ENCODE assay signal across 19 mouse cellular contexts in genomic region chr13:119955089-119955488, GRCm38 (mm10). TPM values are rescaled to one million over a fixed set of nuclear protein-coding genes. Genes with fewer than 3 reads are reported as not detected.
DNase-seq lines count a peak whose midpoint lies in the region; ATAC-seq and TF ChIP-seq lines count a peak whose summit lies in the region.
"Not testable (repeated sequence)": the region's sequence is repeated elsewhere in the genome, so short reads cannot be mapped to it uniquely, and the experiment has no call there.
"Had no signal": no experiment of that assay in that cellular context is flagged by ENCODE, and none has a peak within 500 bp of the region (broad histone marks: within the 10 kb centered on the region; RNA-seq: fewer than 3 reads in every experiment).

No protein-coding gene starts in this region.

- peaks cover 4 to 27% of the 10 kb centered on the region in 2 experiments for H3K4me1 ChIP-seq in CH12.LX (ENCODE audit: control insufficient read depth in 1 of 2, insufficient read depth in 2 of 2)

- peak; percentile 63 for ATAC-seq in common myeloid progenitor, adult 5-6 weeks (replicated peaks; ENCODE audit: low read depth, poor library complexity, severe bottlenecking)
- ATAC-seq in granulocyte monocyte progenitor cell, adult 5-6 weeks (replicated peaks; ENCODE audit: poor library complexity, severe bottlenecking) = peak; percentile 77
- ATAC-seq in megakaryocyte, adult 5-6 weeks (ENCODE audit: poor library complexity, severe bottlenecking) = peak; percentile 45; the same call in 1 of the 2 replicates
- ATAC-seq in megakaryocyte progenitor cell, adult 5-6 weeks (replicated peaks; ENCODE audit: poor library complexity) = peak; percentile 58

- in situ Hi-C loops in CH12.LX (cut with MboI; ENCODE audit: low pct_ligation_motif_present, low pct_unique_long_range_greater_than_20kb, low sequenced_read_pairs) = not testable (repeated sequence)

- not testable (repeated sequence) for H3K36me3 ChIP-seq in CH12.LX (replicated peaks in 1 of 2; ENCODE audit: control insufficient read depth in 1 of 2, insufficient read depth in 1 of 2, low read length in 1 of 2)

- peak overlapping the region; percentile 24; the same call in 1 of the 2 replicates for H3K27ac ChIP-seq in CH12.LX (ENCODE audit: insufficient read depth, low read depth)

- DNase-seq in CH12.LX (ENCODE audit: extremely low read depth) = peak; percentile 16

- not testable (repeated sequence) for H3K9me3 ChIP-seq in CH12.LX (replicated peaks; ENCODE audit: low read length)

- H3K4me2 ChIP-seq in CH12.LX (ENCODE audit: insufficient read depth, low read depth, poor library complexity, severe bottlenecking) = not testable (repeated sequence)

- dilution Hi-C loops in CH12.LX (cut with MboI; ENCODE audit: extremely low pct_ligation_motif_present, extremely low pct_unique_long_range_greater_than_20kb, low sequenced_read_pairs) = not testable (repeated sequence)

- not testable (repeated sequence) for TF ChIP-seq RAD21 in CH12.LX (IDR thresholded peaks at IDR 0.05; ENCODE audit: low read depth, low read length)

- not testable (repeated sequence) for TF ChIP-seq POLR2A in CH12.LX (IDR thresholded peaks at IDR 0.05; ENCODE audit: low read depth, low read length)

- not testable (repeated sequence) for H3K27me3 ChIP-seq in CH12.LX (replicated peaks)

- not testable (repeated sequence) for H3K4me3 ChIP-seq in CH12.LX (replicated peaks in 1 of 3; ENCODE audit: low read depth in 2 of 3, low read length in 2 of 3, poor library complexity in 1 of 3)

- H3K9ac ChIP-seq in CH12.LX (ENCODE audit: insufficient read depth, low read depth) = not testable (repeated sequence)

- H3K79me2 ChIP-seq in CH12.LX (replicated peaks; ENCODE audit: control insufficient read depth, extremely low read depth, insufficient read depth, poor library complexity, severe bottlenecking) = not testable (repeated sequence)

- not testable (repeated sequence) for TF ChIP-seq EP300 in CH12.LX (IDR thresholded peaks at IDR 0.05; ENCODE audit: low read length)

- TF ChIP-seq CTCF in CH12.LX (conservative IDR thresholded peaks at IDR 0.05 in 1 of 2, IDR thresholded peaks at IDR 0.05 in 1 of 2; ENCODE audit: low read depth in 2 of 2, low read length in 2 of 2) = not testable (repeated sequence)

TF ChIP-seq in CH12.LX, 34 proteins besides CTCF, POLR2A, EP300 and RAD21:
- peak; percentile 29; the same call in 1 of the 2 replicates for TF ChIP-seq MAFK (IDR thresholded peaks at IDR 0.05; ENCODE audit: insufficient replicate concordance, low read length)

RNA-seq across cellular contexts. Expression of gene B020031M17Rik, which starts 4.5 kb away (rescaled TPM):
- total RNA-seq in CH12.LX (2012; rRNA removed) (2.4 and 2.9 TPM in 2 replicates), CH12.LX (2014; rRNA removed) (0.88 TPM in 1 of 2 replicates, not detected in the other)
- polyA plus RNA-seq in CH12.LX (2012; ENCODE audit: insufficient read length, low read depth) = 1.7 and 1.9 TPM in 2 replicates
- total RNA-seq in common myeloid progenitor, adult 5-6 weeks (2017) = not detected in 2 replicates
- not detected in 2 replicates for total RNA-seq in granulocyte monocyte progenitor cell, adult 5-6 weeks (2014; fragmentation: Nextera tagmentation)
- total RNA-seq in granulocyte monocyte progenitor cell, adult 5-6 weeks (2017) = not detected in 2 replicates
- total RNA-seq in megakaryocyte, adult 5-6 weeks (2015) = not detected in 2 replicates
- not detected in 2 replicates for total RNA-seq in megakaryocyte, adult 5-6 weeks (2017)
- total RNA-seq in megakaryocyte progenitor cell, adult 5-6 weeks (2015) = not detected in 2 replicates
- not detected in 2 replicates for total RNA-seq in megakaryocyte progenitor cell, adult 5-6 weeks (2017)
- total RNA-seq: adrenal gland, adult 18-20 months; adrenal gland, adult 2 months; adrenal gland, adult 8-10 months; adrenal gland, postnatal 10 days; adrenal gland, postnatal 14 days; adrenal gland, postnatal 25 days; adrenal gland, postnatal 36 days; adrenal gland, postnatal 4 days; G1E; MEL had no signal
- polyA plus RNA-seq: activated CD4-positive, CD25-positive, alpha-beta regulatory T cell, adult 4 months; adrenal gland, adult 2 months; brain, embryonic 14.5 days; CD4-positive, CD25-positive, alpha-beta regulatory T cell, adult 4 months; cerebellum, adult 2 months; G1E had no signal

RNA-seq across cellular contexts. Expression of gene Gm21761, which starts 26.0 kb away (rescaled TPM):
- total RNA-seq in CH12.LX (2012; rRNA removed) = 78.3 and 103 TPM in 2 replicates
- total RNA-seq in CH12.LX (2014; rRNA removed) = 6.8 and 7.0 TPM in 2 replicates
- 12.7 and 14.3 TPM in 2 replicates for polyA plus RNA-seq in CH12.LX (2012; ENCODE audit: insufficient read length, low read depth)
- total RNA-seq in common myeloid progenitor, adult 5-6 weeks (2017) = 0.59 TPM in 1 of 2 replicates, not detected in the other
- not detected in 2 replicates for total RNA-seq in granulocyte monocyte progenitor cell, adult 5-6 weeks (2014; fragmentation: Nextera tagmentation)
- total RNA-seq in granulocyte monocyte progenitor cell, adult 5-6 weeks (2017) = not detected in 2 replicates
- total RNA-seq in megakaryocyte, adult 5-6 weeks (2015) = not detected in 2 replicates
- total RNA-seq in megakaryocyte, adult 5-6 weeks (2017) = not detected in 2 replicates
- not detected in 2 replicates for total RNA-seq in megakaryocyte progenitor cell, adult 5-6 weeks (2015)
- not detected in 2 replicates for total RNA-seq in megakaryocyte progenitor cell, adult 5-6 weeks (2017)
- total RNA-seq: adrenal gland, adult 18-20 months; adrenal gland, adult 2 months; adrenal gland, adult 8-10 months; adrenal gland, postnatal 10 days; adrenal gland, postnatal 14 days; adrenal gland, postnatal 25 days; adrenal gland, postnatal 36 days; adrenal gland, postnatal 4 days; MEL had no signal
- polyA plus RNA-seq: activated CD4-positive, CD25-positive, alpha-beta regulatory T cell, adult 4 months; adrenal gland, adult 2 months; brain, embryonic 14.5 days; CD4-positive, CD25-positive, alpha-beta regulatory T cell, adult 4 months; cerebellum, adult 2 months; G1E had no signal
